Mouse (Mus musculus) testis, adult 2 months (tissue): ENCODE measurements around the gene Mog.

Experiments
- CTCF ChIP-seq: fragments of 200-500 bp; IDR thresholded peaks from 2 replicates; pipeline ENCODE4 v1.5.1; 2012; ENCODE audit warnings: low read depth, mild to moderate bottlenecking, inconsistent platforms, low read length, moderate library complexity; ENCODE audit not compliant: control insufficient read depth, insufficient read depth, insufficient replicate concordance
- POLR2A ChIP-seq: fragments of 200-500 bp; IDR thresholded peaks from 2 replicates; pipeline ENCODE4 v1.6.1; 2012; ENCODE audit warnings: low read depth, mild to moderate bottlenecking, inconsistent platforms, low read length, moderate library complexity; ENCODE audit not compliant: control insufficient read depth

DNA sequence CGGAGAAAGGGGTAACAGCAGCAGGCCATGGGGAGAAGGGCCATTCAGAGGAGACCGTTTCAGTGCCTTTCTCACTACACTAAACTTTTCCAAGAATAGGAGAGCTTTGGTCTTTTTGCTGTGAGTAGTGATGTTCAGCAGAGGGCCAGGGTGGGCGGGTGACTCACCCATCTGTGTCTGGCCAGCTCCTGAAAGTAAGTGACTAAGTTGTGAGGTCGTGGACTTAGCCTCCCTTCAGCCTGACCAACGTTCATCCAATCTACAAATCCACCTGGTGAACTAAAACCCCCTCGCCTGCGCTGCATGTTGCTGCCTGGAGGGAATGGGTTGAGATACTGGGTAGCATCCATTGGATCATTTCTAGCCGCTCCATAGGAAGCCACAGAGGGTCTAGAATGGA lies 46.9 kb upstream of the Mog start:
- TF ChIP-seq POLR2A (no peak), CTCF (no peak)
